ENCODE assay signal across 18 mouse cellular contexts in the genomic region with DNA sequence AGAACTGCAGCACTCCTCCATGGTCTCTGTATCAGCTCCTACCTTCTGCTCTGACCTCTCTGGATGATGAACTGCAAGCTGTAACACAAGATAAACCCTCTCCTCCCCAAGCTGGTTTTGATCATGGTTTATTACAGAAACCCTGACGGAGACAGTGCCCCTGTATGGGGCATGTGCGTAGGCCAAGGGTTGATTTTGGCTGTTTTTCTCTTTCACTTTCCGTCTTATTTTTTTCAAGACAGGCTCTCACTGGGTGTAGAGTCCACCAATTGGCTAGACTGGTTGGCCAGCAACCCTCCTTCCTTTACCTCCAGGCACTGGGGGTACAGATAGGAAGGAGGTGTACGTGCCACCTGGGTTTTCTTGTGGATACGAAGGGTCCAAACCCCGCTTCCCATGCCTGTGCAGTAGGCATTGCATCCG. TPM values are rescaled to one million over a fixed set of nuclear protein-coding genes. Genes with fewer than 3 reads are reported as not detected.
DNase-seq lines count a peak whose midpoint lies in the region; ATAC-seq and TF ChIP-seq lines count a peak whose summit lies in the region.
"Had no signal": no experiment of that assay in that cellular context is flagged by ENCODE, and none has a peak within 500 bp of the region (broad histone marks: within the 10 kb centered on the region; RNA-seq: fewer than 3 reads in every experiment).

No protein-coding gene starts in this region.

- DNase-seq in midbrain, postnatal 0 days (ENCODE audit: low spot score) = no peak
- no peak for DNase-seq in midbrain, embryonic 14.5 days
- DNase-seq in c-Kit-positive CD71-positive TER-119-negative erythroid progenitor cells, embryonic 14.5 days (ENCODE audit: low read depth) = peak; percentile 67
- DNase-seq in spleen, postnatal 4 days (ENCODE audit: low spot score in 2 of 2) = peak; percentile 43 to 71
- DNase-seq in cerebellum, postnatal 25 days = no peak
- no peak for DNase-seq in hindbrain, embryonic 10.5 days (ENCODE audit: low spot score)
- DNase-seq: adrenal gland, adult 2 months; gastrocnemius, postnatal 14 days; heart, postnatal 4 days; right cerebral cortex, postnatal 25 days; thymus, postnatal 25 days had no signal

- ATAC-seq in midbrain, postnatal 0 days (ENCODE audit: low FRiP score) = no peak
- no peak for ATAC-seq in midbrain, embryonic 14.5 days (ENCODE audit: low FRiP score, low TSS enrichment)
- ATAC-seq in liver, embryonic 12.5 days = peak; percentile 96

- TF ChIP-seq CTCF in midbrain, postnatal 0 days (IDR thresholded peaks at IDR 0.05) = no peak

- H3K27me3 ChIP-seq in midbrain, postnatal 0 days (ENCODE audit: insufficient read depth, low read length) = no peaks in the 10 kb centered on the region
- H3K27me3 ChIP-seq in midbrain, embryonic 14.5 days (ENCODE audit: control insufficient read depth, insufficient read depth, low read length) = no peaks in the 10 kb centered on the region
- H3K27me3 ChIP-seq in liver, embryonic 12.5 days (replicated peaks) = no peaks in the 10 kb centered on the region
- H3K27me3 ChIP-seq in hindbrain, embryonic 10.5 days (ENCODE audit: insufficient read depth, poor library complexity, severe bottlenecking) = no peaks in the 10 kb centered on the region
- H3K27me3 ChIP-seq: limb, embryonic 15.5 days; midbrain, embryonic 13.5 days had no signal

- no peak overlapping the region for H3K4me3 ChIP-seq in midbrain, postnatal 0 days (ENCODE audit: low read depth, low read length)
- H3K4me3 ChIP-seq in midbrain, embryonic 14.5 days (replicated peaks; ENCODE audit: low read depth, low read length) = no peak overlapping the region
- H3K4me3 ChIP-seq in liver, embryonic 12.5 days = peak overlapping the region; percentile 9; the same call in 1 of the 2 replicates
- no peak overlapping the region for H3K4me3 ChIP-seq in hindbrain, embryonic 10.5 days
- H3K4me3 ChIP-seq: embryonic facial prominence, embryonic 10.5 days; left cerebral cortex, adult 2 months; limb, embryonic 15.5 days; midbrain, embryonic 13.5 days had no signal

- WGBS in midbrain, postnatal 0 days = 92% methylated on average over 7 of the region's 7 CpGs
- 94% methylated on average over 7 of the region's 7 CpGs for WGBS in midbrain, embryonic 14.5 days
- 59% methylated on average over 7 of the region's 7 CpGs for WGBS in liver, embryonic 12.5 days (ENCODE audit: insufficient replicate concordance)
- WGBS in hindbrain, embryonic 10.5 days = 93% methylated on average over 7 of the region's 7 CpGs

- no peak overlapping the region for H3K9ac ChIP-seq in midbrain, postnatal 0 days (replicated peaks; ENCODE audit: low read length, poor library complexity, severe bottlenecking)
- H3K9ac ChIP-seq in midbrain, embryonic 14.5 days (replicated peaks; ENCODE audit: low read length) = no peak overlapping the region
- H3K9ac ChIP-seq in liver, embryonic 12.5 days = peak overlapping the region; percentile 59
- H3K9ac ChIP-seq: limb, embryonic 15.5 days; midbrain, embryonic 13.5 days had no signal

- no peaks in the 10 kb centered on the region for H3K9me3 ChIP-seq in midbrain, postnatal 0 days (ENCODE audit: low read length)
- H3K9me3 ChIP-seq in midbrain, embryonic 14.5 days (ENCODE audit: control insufficient read depth, low read length) = no peaks in the 10 kb centered on the region
- H3K9me3 ChIP-seq in liver, embryonic 12.5 days (replicated peaks) = no peaks in the 10 kb centered on the region
- no peaks in the 10 kb centered on the region for H3K9me3 ChIP-seq in hindbrain, embryonic 10.5 days
- H3K9me3 ChIP-seq: embryonic facial prominence, embryonic 10.5 days; G1E; limb, embryonic 15.5 days; midbrain, embryonic 13.5 days had no signal

- no peak overlapping the region for H3K27ac ChIP-seq in midbrain, postnatal 0 days (ENCODE audit: low read depth, low read length)
- no peak overlapping the region for H3K27ac ChIP-seq in midbrain, embryonic 14.5 days (replicated peaks; ENCODE audit: low read depth, low read length)
- H3K27ac ChIP-seq in liver, embryonic 12.5 days = peak overlapping the region; percentile 89
- H3K27ac ChIP-seq in hindbrain, embryonic 10.5 days = no peak overlapping the region
- H3K27ac ChIP-seq: embryonic facial prominence, embryonic 10.5 days; left cerebral cortex, adult 2 months; limb, embryonic 15.5 days; midbrain, embryonic 13.5 days had no signal

- H3K4me1 ChIP-seq in midbrain, postnatal 0 days (ENCODE audit: insufficient read depth, low read length) = no peaks in the 10 kb centered on the region
- H3K4me1 ChIP-seq in midbrain, embryonic 14.5 days (ENCODE audit: control insufficient read depth, insufficient read depth, low read length) = no peaks in the 10 kb centered on the region
- peaks cover 22% of the 10 kb centered on the region for H3K4me1 ChIP-seq in liver, embryonic 12.5 days
- peaks cover 4% of the 10 kb centered on the region; the same call in 1 of the 2 replicates for H3K4me1 ChIP-seq in hindbrain, embryonic 10.5 days (replicated peaks)
- H3K4me1 ChIP-seq: embryonic facial prominence, embryonic 10.5 days; limb, embryonic 15.5 days had no signal

- peak overlapping the region; percentile 1; the same call in 1 of the 2 replicates for H3K4me2 ChIP-seq in midbrain, postnatal 0 days (ENCODE audit: low read depth, low read length, poor library complexity, severe bottlenecking)
- H3K4me2 ChIP-seq in midbrain, embryonic 14.5 days (ENCODE audit: low read length) = no peak overlapping the region
- peak overlapping the region; percentile 57 for H3K4me2 ChIP-seq in liver, embryonic 12.5 days
- H3K4me2 ChIP-seq: heart, embryonic 11.5 days; limb, embryonic 15.5 days; midbrain, embryonic 13.5 days had no signal

- H3K36me3 ChIP-seq in midbrain, postnatal 0 days (ENCODE audit: insufficient read depth, low read length) = no peaks in the 10 kb centered on the region
- no peaks in the 10 kb centered on the region for H3K36me3 ChIP-seq in midbrain, embryonic 14.5 days (ENCODE audit: control insufficient read depth, insufficient read depth, low read length)
- no peaks in the 10 kb centered on the region for H3K36me3 ChIP-seq in liver, embryonic 12.5 days
- no peaks in the 10 kb centered on the region for H3K36me3 ChIP-seq in hindbrain, embryonic 10.5 days
- H3K36me3 ChIP-seq: embryonic facial prominence, embryonic 10.5 days; G1E; limb, embryonic 15.5 days; midbrain, embryonic 13.5 days had no signal

RNA-seq across cellular contexts. Expression of a gene that starts 7.4 kb away (rescaled TPM):
- total RNA-seq in midbrain, postnatal 0 days (2014; rRNA removed) = 50.7 and 55.5 TPM in 2 replicates
- 9.4 and 14.9 TPM in 2 replicates for polyA plus RNA-seq in midbrain, postnatal 0 days (2015; fragmentation: Nextera tagmentation; extraction: Ambion mirVana)
- 22.3 and 28.5 TPM in 2 replicates for polyA plus RNA-seq in midbrain, embryonic 14.5 days (2014; fragmentation: Nextera tagmentation; extraction: Ambion mirVana)
- polyA plus RNA-seq in liver, embryonic 12.5 days (2016; fragmentation: Nextera tagmentation; extraction: Ambion mirVana) = 11.8 and 13.4 TPM in 2 replicates
- 17.7 and 20.4 TPM in 2 replicates for polyA plus RNA-seq in hindbrain, embryonic 10.5 days (2016; fragmentation: Nextera tagmentation; extraction: Ambion mirVana)

Comparison
In these comparisons a context has a peak if more than half of its experiments do, and no peak if none do; other contexts are left out.
1. DNase-seq: peak in c-Kit-positive CD71-positive TER-119-negative erythroid progenitor cells, embryonic 14.5 days (single experiment) and spleen, postnatal 4 days (2 of 2); none in midbrain, postnatal 0 days (single experiment), midbrain, embryonic 14.5 days (single experiment), cerebellum, postnatal 25 days (0 of 2) and hindbrain, embryonic 10.5 days (single experiment).